Mouse (Mus musculus) heart, adult 2 months (tissue): ENCODE data around the gene Ireb2.

Source experiments
- CTCF ChIP-seq: fragments of 200-600 bp; IDR thresholded peaks from 2 replicates; pipeline ENCODE4 v1.8.1; 2022; ENCODE audit warnings: antibody characterized with exemption, mild to moderate bottlenecking, moderate library complexity
- EP300 ChIP-seq: fragments of 200-500 bp; IDR thresholded peaks from 2 replicates; pipeline ENCODE4 v1.6.1; 2011; ENCODE audit warnings: low read depth, low read length, control low read depth; ENCODE audit not compliant: insufficient read depth
- POLR2A ChIP-seq: fragments of 200-500 bp; IDR thresholded peaks from 2 replicates; pipeline ENCODE4 v1.6.1; 2011; ENCODE audit warnings: mild to moderate bottlenecking, low read depth, low read length, control low read depth; ENCODE audit not compliant: insufficient read depth

DNA sequence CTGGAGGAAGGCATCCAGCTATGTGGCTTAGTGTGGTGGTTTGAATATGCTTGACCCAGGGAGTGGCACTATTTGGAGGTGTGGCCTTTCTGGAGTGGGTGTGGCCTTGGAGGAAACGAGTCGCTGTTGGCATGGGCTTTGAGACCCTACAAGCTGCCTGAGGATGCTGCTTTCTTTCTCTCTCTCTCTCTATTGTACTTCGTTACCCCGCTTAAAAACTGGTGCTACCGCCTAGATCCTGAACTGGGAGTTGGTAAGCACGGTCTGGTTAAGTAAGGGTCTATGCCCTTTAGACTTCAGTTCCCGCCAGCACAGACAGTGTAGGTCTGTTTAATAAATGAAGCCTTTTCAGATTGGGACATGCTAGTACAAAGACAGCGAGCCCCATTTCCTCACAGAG, 52.8 kb downstream of the Ireb2 start:
- TF ChIP-seq CTCF (no peak), POLR2A (no peak), EP300 (no peak)
